Mouse (Mus musculus) adrenal gland, postnatal 14 days (tissue): ENCODE measurements around the gene Ptma. TPM values are rescaled to one million over a fixed set of nuclear protein-coding genes. Genes with fewer than 3 reads are reported as not detected.

Source experiments
- DNase-seq: peaks from one replicate; pipeline ENCODE4 v3.0.0; 2021; ENCODE audit warnings: mixed read lengths
- total RNA-seq: library from RNA; stranded (reverse); gene quantifications from 2 replicates; pipeline ENCODE4 v1.2.3, GENCODE M21; 2021

The Ptma gene
- total RNA-seq, 1 experiment from 2014 or later: 806 TPM

DNA sequence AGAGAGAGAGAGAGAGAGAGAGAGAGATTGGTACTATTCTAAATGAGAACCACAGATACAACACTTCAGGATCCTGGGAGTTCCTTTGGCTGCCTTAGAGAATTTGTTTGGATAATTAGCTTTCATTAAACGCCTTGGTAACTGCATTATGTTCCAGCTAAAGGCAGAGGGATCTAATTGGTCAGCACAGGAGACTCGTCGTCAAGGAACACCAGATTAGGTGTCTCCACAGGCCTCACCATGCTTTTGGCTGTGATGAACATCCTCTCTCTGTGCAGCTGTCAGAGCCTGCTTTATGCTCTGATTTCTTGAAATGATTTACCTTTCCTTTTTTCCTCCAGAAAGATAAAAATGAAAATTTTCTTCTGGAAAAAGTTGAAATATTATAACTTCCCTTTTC, 20.3 kb downstream of the Ptma start:
- DNase-seq: no peak

DNA sequence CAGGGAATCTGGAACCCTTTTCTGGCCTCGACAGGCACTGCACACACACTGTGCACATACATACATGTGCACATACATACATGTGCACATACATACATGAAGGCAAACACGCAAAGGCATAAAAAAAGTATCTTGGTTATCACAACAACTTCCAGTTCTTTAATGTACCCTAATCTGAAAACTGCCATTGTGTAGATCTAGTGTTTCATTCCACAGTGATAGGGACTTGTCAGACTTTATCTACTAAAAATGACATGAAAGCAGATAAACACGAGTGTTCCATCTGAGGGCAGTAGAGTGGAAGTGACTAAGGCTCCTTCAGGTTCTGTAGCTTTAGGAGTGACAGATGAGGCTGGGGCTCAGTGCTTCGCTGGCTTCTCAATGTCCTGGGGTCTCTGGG, 24.8 kb downstream of the Ptma start:
- no peak for DNase-seq

DNA sequence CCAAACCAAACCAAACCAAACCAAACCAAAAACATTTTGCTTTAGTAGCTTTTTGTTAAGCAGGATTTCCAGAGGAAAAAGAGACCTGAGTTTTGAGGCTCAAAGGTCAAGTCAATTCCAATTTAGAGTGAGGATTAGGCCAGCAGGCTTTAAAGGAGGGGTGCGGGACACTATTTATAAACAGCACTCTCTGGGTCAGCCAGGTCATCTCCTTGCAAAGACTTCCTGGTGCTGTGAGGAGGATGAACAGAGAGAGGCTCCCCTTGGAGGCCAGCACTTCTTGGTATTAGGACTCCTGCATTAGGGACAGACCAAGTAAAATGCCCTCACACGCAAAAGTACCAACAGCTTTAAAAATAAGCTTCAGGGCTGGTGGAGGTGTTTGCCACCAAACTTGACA, 25.4 kb downstream of the Ptma start:
- no peak for DNase-seq

- no peak for DNase-seq
These were observed 29.1 kb downstream of the Ptma start for GRCm38 (mm10) chr1:86555665-86556064.

DNA sequence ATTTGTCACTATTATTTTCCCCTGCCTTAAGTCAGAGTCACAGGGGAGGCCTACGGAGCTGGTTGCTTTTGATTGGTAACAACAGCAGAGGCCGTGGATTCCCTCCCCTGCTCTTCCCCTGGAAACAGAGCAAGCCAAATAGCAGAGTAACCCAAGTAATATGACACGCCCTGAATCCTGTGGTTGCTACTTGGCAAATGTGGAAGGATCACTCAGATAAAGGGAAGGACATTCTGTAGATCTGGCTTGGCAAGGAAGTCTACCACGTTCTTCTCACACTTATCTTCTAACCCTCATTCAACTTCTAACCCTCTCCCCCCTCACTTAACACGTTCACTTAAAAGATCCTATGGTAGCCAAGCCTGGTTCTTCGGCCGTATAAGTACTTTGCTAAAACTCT, 31.3 kb downstream of the Ptma start:
- DNase-seq: no peak

DNA sequence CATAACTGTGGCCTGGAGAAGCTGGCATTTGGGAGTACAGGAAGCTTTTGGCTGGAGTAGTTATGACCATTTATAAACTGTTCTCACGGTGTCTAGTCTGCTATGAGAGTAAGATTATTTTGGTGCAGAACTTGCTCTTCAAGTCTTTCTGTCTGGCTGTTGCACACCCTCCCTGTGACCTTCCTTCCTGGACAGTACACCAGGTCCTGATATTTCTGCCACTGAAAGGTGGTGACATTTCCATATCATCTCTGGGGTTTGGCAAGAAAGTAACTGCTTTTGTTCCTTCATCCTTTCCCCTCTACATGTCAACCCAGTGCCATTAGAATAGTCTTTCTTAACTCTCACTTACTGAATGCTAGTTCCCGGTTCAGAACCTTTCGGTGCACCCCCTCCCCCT, 32.7 kb downstream of the Ptma start:
- no peak for DNase-seq

GRCm38 (mm10) chr1:86562663-86563062, 36.1 kb downstream of the Ptma start:
- no peak for DNase-seq

GRCm38 (mm10) chr1:86568409-86568808, 41.9 kb downstream of the Ptma start:
- no peak for DNase-seq

DNA sequence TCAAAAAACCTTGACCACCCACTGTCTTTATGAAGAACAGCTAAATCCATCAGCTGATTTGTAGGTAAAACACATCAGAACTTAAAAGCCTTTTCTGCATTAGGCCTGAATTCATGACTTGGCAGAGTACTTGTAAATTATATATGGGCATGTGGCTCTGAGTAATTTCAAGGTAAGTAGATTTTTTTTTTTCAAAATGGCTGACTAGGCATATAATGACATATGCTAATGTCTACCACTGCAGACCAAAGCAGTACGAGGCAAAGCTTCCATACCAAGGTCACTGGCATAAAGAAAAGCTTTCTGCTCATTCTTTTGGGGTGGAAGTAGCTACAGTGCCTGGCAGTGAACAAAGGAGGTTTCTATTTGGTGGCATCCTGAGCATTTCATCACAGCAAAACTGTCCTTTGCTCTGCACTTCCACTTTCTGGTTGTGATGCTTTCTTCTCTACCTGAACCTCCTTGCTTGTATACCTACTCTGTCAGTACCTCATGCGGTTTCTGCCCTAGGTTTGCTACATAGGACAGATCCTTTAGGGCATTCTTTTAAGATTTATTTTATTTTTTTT, 42.9 kb downstream of the Ptma start:
- no peak for DNase-seq

DNA sequence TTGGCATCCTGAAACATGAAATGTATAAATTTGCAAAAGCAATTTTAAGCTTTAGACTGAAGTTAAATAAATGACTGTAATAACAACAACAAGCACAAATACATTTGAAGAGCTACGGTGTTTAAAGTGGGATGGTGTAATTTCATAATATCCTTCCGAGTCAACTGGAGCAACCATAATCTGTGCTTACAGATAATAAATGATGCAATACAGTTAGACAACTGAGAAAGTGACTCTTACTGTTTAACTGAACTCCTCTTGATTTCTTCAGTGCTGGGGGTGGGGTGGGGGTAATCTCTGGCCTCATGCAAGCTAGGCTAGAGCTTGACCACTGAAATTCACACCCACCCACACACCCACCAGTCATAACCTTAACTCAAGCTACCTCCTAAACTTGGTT, 44.9 kb downstream of the Ptma start:
- no peak for DNase-seq

DNA sequence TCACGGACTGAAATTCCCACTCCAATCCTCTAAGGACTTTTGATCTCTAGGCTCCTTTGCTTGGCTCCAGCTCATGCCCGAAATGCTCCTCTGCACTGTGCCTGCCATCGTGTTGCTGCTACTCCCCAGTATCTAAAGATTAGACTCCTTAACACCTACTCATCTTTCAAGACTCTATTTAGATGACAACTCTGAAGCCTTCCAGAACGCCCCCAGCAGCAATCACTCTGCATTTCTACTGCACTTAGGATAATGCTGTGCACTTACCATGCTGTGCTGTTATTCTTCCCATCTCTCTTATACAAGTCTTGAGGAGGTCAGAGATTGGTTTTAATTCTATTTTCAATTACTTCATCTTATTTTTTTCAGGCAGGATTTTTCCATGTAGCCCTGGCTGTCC, 45.4 kb downstream of the Ptma start:
- DNase-seq: no peak

Other genes with a start within 250 kb of the Ptma start
- gene B3gnt7, start 223.9 kb upstream of the Ptma start, total RNA-seq: 0.19 and 0.56 TPM in 2 replicates
- 330 and 396 TPM in 2 replicates for gene Ncl, start 167.3 kb upstream of the Ptma start, total RNA-seq
- gene Nmur1, start 100.5 kb upstream of the Ptma start, total RNA-seq: not detected in 2 replicates
- not detected in 2 replicates for gene Tex44, start 100.4 kb upstream of the Ptma start, total RNA-seq
- 28.8 and 30.3 TPM in 2 replicates for gene Pde6d, start 55.9 kb downstream of the Ptma start, total RNA-seq
- 13.7 and 13.8 TPM in 2 replicates for gene Cops7b, start 56.2 kb downstream of the Ptma start, total RNA-seq
- gene Nppc, start 143.8 kb downstream of the Ptma start, total RNA-seq: 0.56 TPM in 1 of 2 replicates, not detected in the other
- gene Dis3l2, start 177.1 kb downstream of the Ptma start, total RNA-seq: 15.7 and 16.7 TPM in 2 replicates